17 mouse cellular contexts compared by ENCODE assay signal in genomic region chr16:42885538-42885937, GRCm38 (mm10). TPM values are rescaled to one million over a fixed set of nuclear protein-coding genes. Genes with fewer than 3 reads are reported as not detected.
DNase-seq lines count a peak whose midpoint lies in the region; ATAC-seq and TF ChIP-seq lines count a peak whose summit lies in the region.
"Had no signal": no experiment of that assay in that cellular context is flagged by ENCODE, and none has a peak within 500 bp of the region (broad histone marks: within the 10 kb centered on the region; RNA-seq: fewer than 3 reads in every experiment).

No protein-coding gene starts in this region.

- H3K9ac ChIP-seq in CH12.LX (ENCODE audit: insufficient read depth, low read depth) = no peak overlapping the region
- H3K9ac ChIP-seq in embryonic facial prominence, embryonic 12.5 days = no peak overlapping the region
- no peak overlapping the region for H3K9ac ChIP-seq in hindbrain, embryonic 14.5 days
- H3K9ac ChIP-seq: embryonic facial prominence, embryonic 13.5 days; forebrain, embryonic 13.5 days; heart, embryonic 15.5 days; liver, embryonic 15.5 days had no signal

- H3K4me1 ChIP-seq in CH12.LX (ENCODE audit: control insufficient read depth in 1 of 2, insufficient read depth in 2 of 2) = no peaks in the 10 kb centered on the region
- H3K4me1 ChIP-seq in embryonic facial prominence, embryonic 12.5 days = peaks cover 8% of the 10 kb centered on the region; the same call in 1 of the 2 replicates
- H3K4me1 ChIP-seq in hindbrain, embryonic 14.5 days (replicated peaks; ENCODE audit: control insufficient read depth, insufficient read depth, low read length) = no peaks in the 10 kb centered on the region
- H3K4me1 ChIP-seq: forebrain, embryonic 13.5 days; liver, embryonic 15.5 days had no signal

- in situ Hi-C loops in CH12.LX (cut with MboI; ENCODE audit: low pct_ligation_motif_present, low pct_unique_long_range_greater_than_20kb, low sequenced_read_pairs) = no loop called here

- TF ChIP-seq CTCF in CH12.LX (conservative IDR thresholded peaks at IDR 0.05 in 1 of 2, IDR thresholded peaks at IDR 0.05 in 1 of 2; ENCODE audit: low read depth in 2 of 2, low read length in 2 of 2) = no peak

- DNase-seq in kidney, adult 9 months = peak; percentile 22
- no peak for DNase-seq in kidney, postnatal 36 days
- DNase-seq in CH12.LX (ENCODE audit: extremely low read depth) = no peak
- DNase-seq in adipocyte (ENCODE audit: low spot score) = peak; percentile 31
- DNase-seq in spleen, postnatal 14 days (ENCODE audit: low spot score in 2 of 2) = no peak
- DNase-seq in spleen, adult 18-20 months = no peak
- DNase-seq in hindbrain, embryonic 14.5 days (ENCODE audit: low spot score) = no peak
- DNase-seq: cerebellum, adult 8-10 months; gastrocnemius, postnatal 36 days; lung, postnatal 4 days; right cerebral cortex, postnatal 14 days had no signal

- no peaks in the 10 kb centered on the region for H3K36me3 ChIP-seq in CH12.LX (replicated peaks in 1 of 2; ENCODE audit: control insufficient read depth in 1 of 2, insufficient read depth in 1 of 2, low read length in 1 of 2)
- H3K36me3 ChIP-seq in embryonic facial prominence, embryonic 12.5 days = no peaks in the 10 kb centered on the region
- no peaks in the 10 kb centered on the region for H3K36me3 ChIP-seq in hindbrain, embryonic 14.5 days (replicated peaks; ENCODE audit: control insufficient read depth, insufficient read depth)
- H3K36me3 ChIP-seq: embryonic facial prominence, embryonic 13.5 days; heart, embryonic 15.5 days; liver, embryonic 15.5 days had no signal

- no peak overlapping the region for H3K27ac ChIP-seq in CH12.LX (ENCODE audit: insufficient read depth, low read depth)
- 0 out of 2 replicates have a peak overlapping the region, but pooled peaks have one; percentile 30 for H3K27ac ChIP-seq in embryonic facial prominence, embryonic 12.5 days
- no peak overlapping the region for H3K27ac ChIP-seq in hindbrain, embryonic 14.5 days
- H3K27ac ChIP-seq: embryonic facial prominence, embryonic 13.5 days; forebrain, embryonic 13.5 days; heart, embryonic 15.5 days; liver, embryonic 15.5 days had no signal

- H3K4me2 ChIP-seq in CH12.LX (ENCODE audit: insufficient read depth, low read depth, poor library complexity, severe bottlenecking) = no peak overlapping the region
- H3K4me2 ChIP-seq in embryonic facial prominence, embryonic 12.5 days (replicated peaks) = no peak overlapping the region
- H3K4me2 ChIP-seq in hindbrain, embryonic 14.5 days (replicated peaks) = no peak overlapping the region
- H3K4me2 ChIP-seq: embryonic facial prominence, embryonic 13.5 days; forebrain, embryonic 13.5 days; heart, embryonic 15.5 days; liver, embryonic 15.5 days had no signal

- ATAC-seq in embryonic facial prominence, embryonic 12.5 days (ENCODE audit: insufficient number of reproducible peaks, insufficient read depth, low FRiP score, low TSS enrichment) = peak; percentile 22; the same call in 1 of the 2 replicates
- no peak for ATAC-seq in hindbrain, embryonic 14.5 days (ENCODE audit: low FRiP score)
- ATAC-seq: forebrain, embryonic 13.5 days; midbrain, embryonic 16.5 days had no signal

- dilution Hi-C loops in CH12.LX (cut with MboI; ENCODE audit: extremely low pct_ligation_motif_present, extremely low pct_unique_long_range_greater_than_20kb, low sequenced_read_pairs) = no loop called here

- H3K27me3 ChIP-seq in CH12.LX (replicated peaks) = no peaks in the 10 kb centered on the region
- H3K27me3 ChIP-seq in embryonic facial prominence, embryonic 12.5 days = no peaks in the 10 kb centered on the region
- no peaks in the 10 kb centered on the region for H3K27me3 ChIP-seq in hindbrain, embryonic 14.5 days (ENCODE audit: control insufficient read depth, insufficient read depth, low read length)
- H3K27me3 ChIP-seq: embryonic facial prominence, embryonic 13.5 days; forebrain, embryonic 13.5 days; heart, embryonic 15.5 days; liver, embryonic 15.5 days had no signal

- no peak for TF ChIP-seq POLR2A in CH12.LX (IDR thresholded peaks at IDR 0.05; ENCODE audit: low read depth, low read length)

- H3K9me3 ChIP-seq in CH12.LX (replicated peaks; ENCODE audit: low read length) = no peaks in the 10 kb centered on the region
- no peaks in the 10 kb centered on the region for H3K9me3 ChIP-seq in embryonic facial prominence, embryonic 12.5 days
- no peaks in the 10 kb centered on the region for H3K9me3 ChIP-seq in hindbrain, embryonic 14.5 days (ENCODE audit: control insufficient read depth, low read length)
- H3K9me3 ChIP-seq: embryonic facial prominence, embryonic 13.5 days; forebrain, embryonic 13.5 days; heart, embryonic 15.5 days; liver, embryonic 15.5 days had no signal

- TF ChIP-seq RAD21 in CH12.LX (IDR thresholded peaks at IDR 0.05; ENCODE audit: low read depth, low read length) = no peak

- H3K79me2 ChIP-seq in CH12.LX (replicated peaks; ENCODE audit: control insufficient read depth, extremely low read depth, insufficient read depth, poor library complexity, severe bottlenecking) = no peaks in the 10 kb centered on the region

- 35% methylated on average over 2 of the region's 2 CpGs for WGBS in embryonic facial prominence, embryonic 12.5 days
- WGBS in hindbrain, embryonic 14.5 days = 66% methylated on average over 2 of the region's 2 CpGs

- no peak overlapping the region for H3K4me3 ChIP-seq in CH12.LX (replicated peaks in 1 of 3; ENCODE audit: low read depth in 2 of 3, low read length in 2 of 3, poor library complexity in 1 of 3)
- H3K4me3 ChIP-seq in embryonic facial prominence, embryonic 12.5 days = no peak overlapping the region
- no peak overlapping the region for H3K4me3 ChIP-seq in hindbrain, embryonic 14.5 days (replicated peaks; ENCODE audit: low read length)
- H3K4me3 ChIP-seq: embryonic facial prominence, embryonic 13.5 days; forebrain, embryonic 13.5 days; heart, embryonic 15.5 days; liver, embryonic 15.5 days had no signal

- TF ChIP-seq EP300 in CH12.LX (IDR thresholded peaks at IDR 0.05; ENCODE audit: low read length) = no peak

TF ChIP-seq in CH12.LX, 34 proteins besides CTCF, POLR2A, EP300 and RAD21:
- TF ChIP-seq USF1 (IDR thresholded peaks at IDR 0.05; ENCODE audit: low read depth, low read length) (peak; percentile 17; the same call in 1 of the 2 replicates), ZMIZ1 (IDR thresholded peaks at IDR 0.05; ENCODE audit: low read depth, low read length) (no peak)

RNA-seq across cellular contexts. Expression of gene Zbtb20, which starts 9.9 kb away (rescaled TPM):
- total RNA-seq in CH12.LX (2012; rRNA removed) (58.0 and 60.9 TPM in 2 replicates), CH12.LX (2014; rRNA removed) (23.2 and 24.9 TPM in 2 replicates)
- polyA plus RNA-seq in CH12.LX (2012; ENCODE audit: insufficient read length, low read depth) = 51.6 and 57.2 TPM in 2 replicates
- polyA plus RNA-seq in embryonic facial prominence, embryonic 12.5 days (2016; fragmentation: Nextera tagmentation; extraction: Ambion mirVana) = 24.1 and 25.8 TPM in 2 replicates
- 49.7 and 52.8 TPM in 2 replicates for polyA plus RNA-seq in hindbrain, embryonic 14.5 days (2014; fragmentation: Nextera tagmentation; extraction: Ambion mirVana)

Comparison
In these comparisons a context has a peak if more than half of its experiments do, and no peak if none do; other contexts are left out.
1. DNase-seq: peak in kidney, adult 9 months (single experiment) and adipocyte (single experiment); none in kidney, postnatal 36 days (0 of 2), CH12.LX (single experiment), spleen, postnatal 14 days (0 of 2), spleen, adult 18-20 months (0 of 2) and hindbrain, embryonic 14.5 days (single experiment).